Mouse (Mus musculus) cortical plate, adult 2 months (tissue): ENCODE measurements around the gene Tbc1d8. TPM values are rescaled to one million over a fixed set of nuclear protein-coding genes. Genes with fewer than 3 reads are reported as not detected.

ENCODE experiments used
- H3K27ac ChIP-seq: fragments of 200-500 bp; 2 replicates; pipeline ENCODE4 v1.5.1; 2012; ENCODE audit warnings: low read length, control low read depth, inconsistent platforms; ENCODE audit not compliant: insufficient read depth
- H3K4me1 ChIP-seq: fragments of 200-500 bp; 2 replicates; pipeline ENCODE4 v1.6.1; 2011; ENCODE audit warnings: low read length; ENCODE audit not compliant: control insufficient read depth, insufficient read depth
- H3K4me3 ChIP-seq: fragments of 200-500 bp; 2 replicates; pipeline ENCODE4 v1.5.1; 2011; ENCODE audit warnings: mild to moderate bottlenecking, low read length, control low read depth; ENCODE audit not compliant: insufficient read depth
- CTCF ChIP-seq: fragments of 200-500 bp; IDR thresholded peaks from 2 replicates; pipeline ENCODE4 v1.5.1; 2011; ENCODE audit warnings: mild to moderate bottlenecking, control low read depth, low read length; ENCODE audit not compliant: insufficient read depth; ENCODE audit errors: extremely low read depth
- POLR2A ChIP-seq: fragments of 200-500 bp; IDR thresholded peaks from 2 replicates; pipeline ENCODE4 v1.6.1; 2011; ENCODE audit warnings: mild to moderate bottlenecking, low read length, control low read depth; ENCODE audit not compliant: insufficient read depth; ENCODE audit errors: extremely low read depth
- polyA plus RNA-seq: library from polyadenylated mRNA; depleted of rRNA; stranded (reverse); fragments of >200 nt; gene quantifications from 2 replicates; pipeline ENCODE4 v1.2.3, GENCODE M21; 2012

The Tbc1d8 gene
- polyA plus RNA-seq, 1 experiment, result 20.3 TPM

- no peak overlapping the region for H3K4me3 ChIP-seq
- TF ChIP-seq CTCF (no peak), POLR2A (no peak)
- H3K27ac ChIP-seq, result no peak overlapping the region
- no peaks in the 10 kb centered on the region for H3K4me1 ChIP-seq
These were observed 102.4 kb downstream of the Tbc1d8 start for GRCm38 (mm10) chr1:39376121-39376520.

DNA sequence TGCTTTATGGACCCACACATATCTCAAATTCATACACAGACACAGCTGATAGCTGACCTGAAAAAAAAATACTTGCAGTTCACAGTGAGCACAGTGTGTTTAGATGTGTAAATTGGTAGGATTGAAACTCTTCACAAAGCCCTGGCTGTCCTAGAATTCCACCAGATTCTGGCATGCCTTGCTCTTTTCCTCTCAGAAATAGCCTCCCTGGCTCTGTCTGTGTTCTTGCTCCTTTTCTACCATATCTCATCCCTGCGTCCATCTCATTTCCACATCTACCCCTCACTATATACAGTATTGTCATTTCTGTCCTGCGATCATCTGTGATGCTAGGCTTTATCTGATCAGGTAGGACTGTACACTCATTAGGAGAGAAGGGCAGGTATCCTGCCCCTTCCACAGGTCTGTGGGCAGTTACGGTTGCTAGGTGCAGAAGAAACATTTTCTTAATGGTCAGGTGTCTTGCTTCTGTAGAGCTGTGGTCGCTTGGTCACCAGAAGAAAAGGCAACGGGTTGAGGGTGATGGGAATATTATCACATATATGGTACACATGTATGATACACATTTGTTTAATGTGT, 104.2 kb downstream of the Tbc1d8 start:
- no peak overlapping the region for H3K27ac ChIP-seq

GRCm38 (mm10) chr1:39373378-39373777, 105.2 kb downstream of the Tbc1d8 start:
- TF ChIP-seq POLR2A, result no peak
- no peaks in the 10 kb centered on the region; the same call in 1 of the 2 replicates for H3K4me1 ChIP-seq
- H3K4me3 ChIP-seq, result no peak overlapping the region
- H3K27ac ChIP-seq, result no peak overlapping the region

More for the DNA sequence above, 104.2 kb downstream of the Tbc1d8 start:
- no peak overlapping the region for H3K4me3 ChIP-seq
- no peaks in the 10 kb centered on the region; the same call in 1 of the 2 replicates for H3K4me1 ChIP-seq
- TF ChIP-seq POLR2A (0 out of 2 replicates have a peak, but pooled peaks have one; percentile 6), CTCF (no peak)

GRCm38 (mm10) chr1:39372220-39372843, 106.2 kb downstream of the Tbc1d8 start:
- H3K27ac ChIP-seq, result no peak overlapping the region
- H3K4me1 ChIP-seq, result no peaks in the 10 kb centered on the region; the same call in 1 of the 2 replicates
- no peak overlapping the region for H3K4me3 ChIP-seq
- TF ChIP-seq CTCF, result no peak
- TF ChIP-seq POLR2A, result no peak

- no peak overlapping the region for H3K27ac ChIP-seq
- H3K4me3 ChIP-seq, result no peak overlapping the region
- H3K4me1 ChIP-seq, result no peaks in the 10 kb centered on the region; the same call in 1 of the 2 replicates
- TF ChIP-seq CTCF (no peak), POLR2A (no peak)
These were observed 108.1 kb downstream of the Tbc1d8 start for GRCm38 (mm10) chr1:39370431-39370830.

- TF ChIP-seq CTCF (no peak), POLR2A (no peak)
- peak overlapping the region; percentile 31; the same call in 1 of the 2 replicates for H3K27ac ChIP-seq
- peak overlapping the region; percentile 99 for H3K4me3 ChIP-seq
- H3K4me1 ChIP-seq, result no peaks in the 10 kb centered on the region; the same call in 1 of the 2 replicates
These were observed 110.2 kb downstream of the Tbc1d8 start for GRCm38 (mm10) chr1:39368267-39368841.

DNA sequence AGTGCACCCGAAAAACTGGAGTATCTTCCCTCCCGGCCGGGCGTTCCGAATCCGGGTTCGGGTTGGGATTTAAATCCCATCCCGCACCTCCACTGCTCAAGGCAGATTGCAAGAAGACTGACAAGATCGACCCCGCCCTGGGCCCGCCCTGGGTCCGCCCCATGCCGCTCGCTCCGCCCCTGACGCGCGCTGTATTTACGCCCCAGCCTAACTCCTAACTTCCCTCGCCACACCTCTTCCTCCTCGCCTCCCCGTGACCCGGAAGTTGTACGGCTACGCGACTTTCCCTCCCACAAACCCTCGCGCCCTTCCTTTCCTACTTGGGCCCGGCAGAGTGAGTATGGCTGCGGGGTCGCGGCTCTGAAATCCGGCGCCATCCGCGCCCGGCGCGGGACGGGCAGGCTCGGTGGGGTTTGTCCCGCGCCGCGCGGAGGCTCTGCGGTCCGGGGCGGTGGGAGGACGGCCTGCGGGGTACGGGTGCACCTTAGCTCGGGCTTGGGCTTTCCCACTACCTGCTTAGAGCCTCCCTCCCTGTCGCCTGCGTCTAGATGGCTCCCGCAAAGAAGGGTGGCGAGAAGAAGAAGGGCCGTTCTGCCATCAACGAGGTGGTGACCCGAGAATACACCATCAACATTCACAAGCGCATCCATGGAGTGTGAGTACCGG, 110.8 kb downstream of the Tbc1d8 start, which contains the start of gene Rpl31:
Gene Rpl31, plus strand, starts transcription at position 242 of the 666 bp plus-strand sequence.
- Histone ChIP-seq H3K4me3 (peak within 1 kb of the TSS; percentile 99), H3K4me1 (no peaks in the 10 kb centered on the region; the same call in 1 of the 2 replicates), H3K27ac (peak within 1 kb of the TSS; percentile 67)
- TF ChIP-seq POLR2A (peak; percentile 77; the same call in 1 of the 2 replicates), CTCF (no peak)

GRCm38 (mm10) chr1:39367045-39367444, 111.5 kb downstream of the Tbc1d8 start:
- H3K27ac ChIP-seq, result peak overlapping the region; percentile 67
- TF ChIP-seq POLR2A (no peak), CTCF (no peak)
- H3K4me3 ChIP-seq, result peak overlapping the region; percentile 99
- H3K4me1 ChIP-seq, result no peaks in the 10 kb centered on the region; the same call in 1 of the 2 replicates

DNA sequence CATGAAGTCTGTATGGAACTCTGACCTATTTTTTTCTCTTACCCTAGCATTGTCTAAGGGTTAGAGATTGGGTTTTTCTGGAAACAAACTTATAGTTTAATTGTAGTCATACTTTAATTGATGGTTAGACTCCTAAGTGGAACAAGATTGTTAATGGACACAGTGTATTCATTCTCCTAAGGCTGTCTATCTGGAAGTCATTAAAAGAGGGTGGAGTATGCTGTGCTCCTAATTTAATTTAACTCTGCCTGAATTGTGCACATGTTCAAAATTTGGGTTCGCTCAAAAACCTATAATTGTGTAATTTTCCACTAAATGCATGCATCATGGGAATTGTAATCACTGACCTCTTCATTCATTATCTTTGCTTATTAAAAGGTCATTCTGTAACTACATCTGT, 113.0 kb downstream of the Tbc1d8 start:
- no peak overlapping the region for H3K4me3 ChIP-seq
- no peaks in the 10 kb centered on the region; the same call in 1 of the 2 replicates for H3K4me1 ChIP-seq
- TF ChIP-seq CTCF (no peak), POLR2A (no peak)
- H3K27ac ChIP-seq, result no peak overlapping the region

DNA sequence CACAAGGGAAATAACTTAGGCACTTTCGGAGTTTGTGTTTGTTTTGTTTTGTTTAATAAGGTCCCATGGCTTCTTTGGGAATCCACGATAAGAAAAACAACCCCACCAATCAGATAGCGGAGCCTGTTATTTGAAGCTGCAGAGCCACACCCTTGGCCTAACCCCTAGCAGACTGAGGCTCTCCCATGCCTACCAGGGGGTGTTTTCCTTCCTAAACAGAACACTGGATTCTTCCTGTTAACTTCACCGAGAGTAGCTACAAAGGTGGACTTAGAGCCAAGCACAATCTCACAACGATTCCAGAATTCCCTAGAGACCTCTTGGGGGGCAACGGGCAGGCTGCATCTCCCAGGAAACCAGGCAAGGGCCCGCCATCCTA, 116.1 kb downstream of the Tbc1d8 start:
- no peak overlapping the region for H3K4me3 ChIP-seq
- no peaks in the 10 kb centered on the region for H3K4me1 ChIP-seq
- TF ChIP-seq CTCF (no peak), POLR2A (no peak)
- H3K27ac ChIP-seq, result no peak overlapping the region
